Mouse (Mus musculus): ENCODE data around the gene Abca15. TPM values are rescaled to one million over a fixed set of nuclear protein-coding genes. Genes with fewer than 3 reads are reported as not detected.
"Not testable (repeated sequence)": the region's sequence is repeated elsewhere in the genome, so short reads cannot be mapped to it uniquely, and the experiment has no call there.

Gene Abca15
- total RNA-seq (2021), result not detected

- DNase-seq, result peak; percentile 54
- intact Hi-C loops (cut with DNase I), result loop anchor here (10.0 kb wide), 1 partner anchor 483 kb away; no protein-coding TSS in a partner anchor
Measured at GRCm38 (mm10) chr7:120328087-120328793, at the start of gene Abca15. Gene Abca15 (plus strand): TSS chr7:120328670.

- intact Hi-C loops (cut with DNase I), result no loop called here
- peak; percentile 24 for DNase-seq
Measured at GRCm38 (mm10) chr7:120285286-120285685, 43.2 kb upstream of the Abca15 start.

GRCm38 (mm10) chr7:120316086-120316485 is 12.4 kb upstream of the Abca15 start:
- no peak for DNase-seq
- intact Hi-C loops (cut with DNase I), result no loop called here

GRCm38 (mm10) chr7:120322963-120323362 is 5.5 kb upstream of the Abca15 start:
- DNase-seq, result no peak
- intact Hi-C loops (cut with DNase I), result loop anchor here (10.0 kb wide), 1 partner anchor 478 kb away; no protein-coding TSS in a partner anchor

GRCm38 (mm10) chr7:120325911-120326310 is 2.6 kb upstream of the Abca15 start:
- DNase-seq, result not testable (repeated sequence)
- intact Hi-C loops (cut with DNase I), result loop anchor here (2.0 to 10.0 kb wide), 2 partner anchors 201 to 481 kb away; no protein-coding TSS in a partner anchor

GRCm38 (mm10) chr7:120327220-120328073 is 1.0 kb upstream of the Abca15 start:
- intact Hi-C loops (cut with DNase I), result loop anchor here (10.0 kb wide), 1 partner anchor 483 kb away; no protein-coding TSS in a partner anchor
- peak; percentile 34 for DNase-seq

GRCm38 (mm10) chr7:120361159-120361558 is 32.7 kb downstream of the Abca15 start:
- intact Hi-C loops (cut with DNase I), result no loop called here
- DNase-seq, result peak; percentile 25

GRCm38 (mm10) chr7:120409447-120409846 is 81.0 kb downstream of the Abca15 start, which contains the start of gene Abca16:
Gene Abca16 (plus strand): TSS chr7:120409647.
- no peak for DNase-seq
- intact Hi-C loops (cut with DNase I), result no loop called here

GRCm38 (mm10) chr7:120412391-120412790 is 83.9 kb downstream of the Abca15 start:
- intact Hi-C loops (cut with DNase I), result no loop called here

GRCm38 (mm10) chr7:120426625-120427024 is 98.2 kb downstream of the Abca15 start:
- intact Hi-C loops (cut with DNase I), result no loop called here
- DNase-seq, result no peak

More at GRCm38 (mm10) chr7:120412391-120412790, 83.9 kb downstream of the Abca15 start:
- no peak for DNase-seq

- no peak for DNase-seq
- intact Hi-C loops (cut with DNase I), result no loop called here
Measured at GRCm38 (mm10) chr7:120431464-120431863, 103.0 kb downstream of the Abca15 start.

Other genes starting within 250 kb of the Abca15 start
- under 1 TPM; 0.34 to 0.52 TPM for gene Dnah3, start 233.4 kb upstream of the Abca15 start, total RNA-seq (2021)
- 1 to 10 TPM; 7.0 to 9.1 TPM for gene Tmem159, start 226.3 kb upstream of the Abca15 start, total RNA-seq (2021)
- gene Zp2, start 183.4 kb upstream of the Abca15 start, total RNA-seq (2021), result under 1 TPM; 0.44 TPM
- gene Anks4b, start 154.8 kb upstream of the Abca15 start, total RNA-seq (2021), result under 1 TPM; 0.16 to 0.32 TPM
- 100 to 1,000 TPM in 1 of 2 experiments, 10 to 100 TPM in 1; 93.0 to 126 TPM for gene Crym, start 126.6 kb upstream of the Abca15 start, total RNA-seq (2021)
- not detected for gene Abca14, start 124.7 kb upstream of the Abca15 start, total RNA-seq (2021)
- not detected for gene Abca16, start 81.0 kb downstream of the Abca15 start, total RNA-seq (2021)